Mouse (Mus musculus) stomach, postnatal 0 days (tissue): Measurements from ENCODE around the gene Znhit2.
A peak's percentile ranks its signal among the peaks of the same experiment; 100 is the strongest.

Experiments
- CTCF ChIP-seq: IDR thresholded peaks from 2 replicates; pipeline ENCODE4 v1.5.1; 2016; ENCODE audit warnings: antibody characterized with exemption, low read depth, mild to moderate bottlenecking, moderate library complexity
- EP300 ChIP-seq: optimal IDR thresholded peaks from 2 replicates; pipeline ENCODE3; 2016; ENCODE audit warnings: antibody characterized with exemption

- TF ChIP-seq CTCF (peak; percentile 27; the same call in 1 of the 2 replicates), EP300 (no peak)
Measured at GRCm38 (mm10) chr19:6067724-6068415, 6.9 kb downstream of the Znhit2 start, which contains the start of gene Tm7sf2.
